Mouse (Mus musculus) liver, embryonic 15.5 days (tissue): ENCODE results near the gene Exoc3l2. TPM values are rescaled to one million over a fixed set of nuclear protein-coding genes. Genes with fewer than 3 reads are reported as not detected.
A peak's percentile ranks its signal among the peaks of the same experiment; 100 is the strongest.

Source experiments
- ATAC-seq: fragments of 200-750 bp; cut with Nextera tagmentation; 2 replicates; pipeline ENCODE4 v1.8.0; 2017; ENCODE audit warnings: moderate number of reproducible peaks, mild to moderate bottlenecking, moderate library complexity; ENCODE audit not compliant: insufficient read depth
- H3K27ac ChIP-seq: fragments of 300-500 bp; sonication (generic); replicated peaks from 2 replicates; pipeline ENCODE4 v1.5.1; 2015; ENCODE audit warnings: mild to moderate bottlenecking, inconsistent platforms
- H3K27me3 ChIP-seq: fragments of 300-500 bp; sonication (generic); 2 replicates; pipeline ENCODE4 v1.6.1; 2015; ENCODE audit warnings: mild to moderate bottlenecking, inconsistent platforms
- H3K36me3 ChIP-seq: fragments of 300-500 bp; sonication (generic); replicated peaks from 2 replicates; pipeline ENCODE4 v1.6.1; 2015; ENCODE audit warnings: moderate library complexity, mild to moderate bottlenecking, inconsistent platforms
- H3K4me1 ChIP-seq: fragments of 300-500 bp; sonication (generic); replicated peaks from 2 replicates; pipeline ENCODE4 v1.6.1; 2015; ENCODE audit warnings: inconsistent platforms
- H3K4me2 ChIP-seq: fragments of 300-500 bp; sonication (generic); 2 replicates; pipeline ENCODE4 v1.6.1; 2015; ENCODE audit warnings: moderate library complexity, mild to moderate bottlenecking, inconsistent platforms
- H3K4me3 ChIP-seq: fragments of 300-500 bp; sonication (generic); replicated peaks from 2 replicates; pipeline ENCODE4 v1.5.1; 2015; ENCODE audit warnings: mild to moderate bottlenecking, inconsistent platforms
- H3K9ac ChIP-seq: fragments of 300-500 bp; sonication (generic); 2 replicates; pipeline ENCODE4 v1.6.1; 2015; ENCODE audit warnings: moderate library complexity, mild to moderate bottlenecking, inconsistent platforms
- H3K9me3 ChIP-seq: fragments of 300-500 bp; sonication (generic); replicated peaks from 2 replicates; pipeline ENCODE4 v1.6.1; 2016; ENCODE audit warnings: inconsistent platforms
- WGBS: fragments of 180-500 bp; shearing (Covaris S2); methylation state at CpG from one replicate; pipeline ENCODE4 v1.1.7; 2015; ENCODE audit warnings: mixed read lengths; ENCODE audit not compliant: insufficient replicate concordance; 5-methylcytosine and 5-hydroxymethylcytosine counted together
- polyA plus RNA-seq: library from polyadenylated mRNA; unstranded; fragments of >200 nt; fragmentation: Nextera tagmentation; extraction: Ambion mirVana; gene quantifications from 2 replicates; pipeline ENCODE4 v1.2.1, GENCODE M21; 2015

Exoc3l2 gene
- polyA plus RNA-seq, 1 experiment from 2014 or later, result 0.85 TPM

- ATAC-seq, result no peak
- Histone ChIP-seq H3K9me3 (no peaks in the 10 kb centered on the region), H3K4me1 (0 out of 2 replicates have a peak, but pooled peaks cover 6% of the 10 kb centered on the region), H3K27me3 (peaks cover 31% of the 10 kb centered on the region), H3K27ac (no peak overlapping the region), H3K4me3 (no peak overlapping the region), H3K9ac (no peak overlapping the region), H3K36me3 (no peaks in the 10 kb centered on the region), H3K4me2 (no peak overlapping the region)
- 71% methylated on average over 31 of the region's 31 CpGs for WGBS
Measured at GRCm38 (mm10) chr7:19489525-19489924, 26.4 kb downstream of the Exoc3l2 start.

- Histone ChIP-seq H3K4me1 (peaks cover 20% of the 10 kb centered on the region), H3K27ac (no peak overlapping the region), H3K36me3 (no peaks in the 10 kb centered on the region), H3K9ac (no peak overlapping the region), H3K27me3 (peaks cover 31% of the 10 kb centered on the region), H3K4me3 (no peak overlapping the region), H3K4me2 (peak overlapping the region; percentile 23; the same call in 1 of the 2 replicates), H3K9me3 (no peaks in the 10 kb centered on the region)
- WGBS, result 20% methylated on average over 26 of the region's 26 CpGs
- ATAC-seq, result no peak
Measured at GRCm38 (mm10) chr7:19491731-19492130, 28.6 kb downstream of the Exoc3l2 start.

GRCm38 (mm10) chr7:19494751-19495474 is 31.8 kb downstream of the Exoc3l2 start:
- Histone ChIP-seq H3K4me1 (peaks cover 26% of the 10 kb centered on the region), H3K27ac (no peak overlapping the region), H3K9me3 (no peaks in the 10 kb centered on the region), H3K27me3 (peaks cover 13% of the 10 kb centered on the region), H3K4me2 (no peak overlapping the region), H3K9ac (no peak overlapping the region), H3K36me3 (no peaks in the 10 kb centered on the region), H3K4me3 (no peak overlapping the region)
- 75% methylated on average over 25 of the region's 25 CpGs for WGBS
- no peak for ATAC-seq

GRCm38 (mm10) chr7:19495521-19496213 is 32.5 kb downstream of the Exoc3l2 start:
- no peaks in the 10 kb centered on the region for H3K9me3 ChIP-seq
- no peak overlapping the region for H3K9ac ChIP-seq
- WGBS, result 59% methylated on average over 20 of the region's 20 CpGs
- peaks cover 31% of the 10 kb centered on the region for H3K4me1 ChIP-seq
- no peaks in the 10 kb centered on the region for H3K36me3 ChIP-seq
- no peak overlapping the region for H3K27ac ChIP-seq
- H3K27me3 ChIP-seq, result peaks cover 12% of the 10 kb centered on the region; the same call in 1 of the 2 replicates
- no peak overlapping the region for H3K4me3 ChIP-seq
- no peak overlapping the region for H3K4me2 ChIP-seq
- ATAC-seq, result peak; percentile 36; the same call in 1 of the 2 replicates

- Histone ChIP-seq H3K4me3 (no peak overlapping the region), H3K4me1 (peaks cover 31% of the 10 kb centered on the region), H3K4me2 (no peak overlapping the region), H3K9ac (no peak overlapping the region), H3K27me3 (peaks cover 12% of the 10 kb centered on the region; the same call in 1 of the 2 replicates), H3K36me3 (no peaks in the 10 kb centered on the region), H3K9me3 (no peaks in the 10 kb centered on the region), H3K27ac (no peak overlapping the region)
- peak; percentile 14; the same call in 1 of the 2 replicates for ATAC-seq
- WGBS, result 56% methylated on average over 5 of the region's 5 CpGs
Measured at GRCm38 (mm10) chr7:19496214-19496555, 33.1 kb downstream of the Exoc3l2 start.

- 61% methylated on average over 4 of the region's 4 CpGs for WGBS
Measured at GRCm38 (mm10) chr7:19498326-19498725, 35.2 kb downstream of the Exoc3l2 start.

GRCm38 (mm10) chr7:19500420-19501363 is 37.6 kb downstream of the Exoc3l2 start:
- no peaks in the 10 kb centered on the region for H3K9me3 ChIP-seq
- peaks cover 22% of the 10 kb centered on the region; the same call in 1 of the 2 replicates for H3K4me1 ChIP-seq
- no peaks in the 10 kb centered on the region for H3K27me3 ChIP-seq
- no peak overlapping the region for H3K27ac ChIP-seq
- H3K9ac ChIP-seq, result no peak overlapping the region
- H3K4me3 ChIP-seq, result no peak overlapping the region
- H3K36me3 ChIP-seq, result no peaks in the 10 kb centered on the region
- no peak for ATAC-seq
- no peak overlapping the region for H3K4me2 ChIP-seq
- WGBS, result 35% methylated on average over 12 of the region's 12 CpGs

More at GRCm38 (mm10) chr7:19498326-19498725, 35.2 kb downstream of the Exoc3l2 start:
- no peak overlapping the region for H3K27ac ChIP-seq
- H3K9me3 ChIP-seq, result no peaks in the 10 kb centered on the region
- no peaks in the 10 kb centered on the region for H3K36me3 ChIP-seq
- no peak overlapping the region for H3K4me3 ChIP-seq
- H3K4me2 ChIP-seq, result no peak overlapping the region
- H3K9ac ChIP-seq, result no peak overlapping the region
- ATAC-seq, result no peak
- no peaks in the 10 kb centered on the region for H3K27me3 ChIP-seq
- peaks cover 25% of the 10 kb centered on the region for H3K4me1 ChIP-seq

GRCm38 (mm10) chr7:19501658-19502057 is 38.5 kb downstream of the Exoc3l2 start:
- Histone ChIP-seq H3K27me3 (no peaks in the 10 kb centered on the region), H3K27ac (no peak overlapping the region), H3K36me3 (no peaks in the 10 kb centered on the region), H3K4me1 (peaks cover 22% of the 10 kb centered on the region), H3K4me2 (no peak overlapping the region), H3K4me3 (no peak overlapping the region), H3K9ac (no peak overlapping the region), H3K9me3 (no peaks in the 10 kb centered on the region)
- ATAC-seq, result no peak
- WGBS, result 74% methylated on average over 4 of the region's 4 CpGs

- Histone ChIP-seq H3K36me3 (no peaks in the 10 kb centered on the region), H3K9ac (no peak overlapping the region), H3K4me3 (no peak overlapping the region), H3K4me2 (no peak overlapping the region), H3K27me3 (0 out of 2 replicates have a peak, but pooled peaks cover 8% of the 10 kb centered on the region), H3K27ac (no peak overlapping the region), H3K9me3 (no peaks in the 10 kb centered on the region), H3K4me1 (peaks cover 36% of the 10 kb centered on the region)
- ATAC-seq, result no peak
- WGBS, result 29% methylated on average over 5 of the region's 5 CpGs
Measured at GRCm38 (mm10) chr7:19503481-19504068, 40.4 kb downstream of the Exoc3l2 start.

GRCm38 (mm10) chr7:19506326-19506725 is 43.2 kb downstream of the Exoc3l2 start:
- Histone ChIP-seq H3K4me1 (peaks cover 39% of the 10 kb centered on the region), H3K4me2 (peak overlapping the region; percentile 93), H3K9ac (no peak overlapping the region), H3K27me3 (0 out of 2 replicates have a peak, but pooled peaks cover 8% of the 10 kb centered on the region), H3K36me3 (no peaks in the 10 kb centered on the region), H3K9me3 (no peaks in the 10 kb centered on the region), H3K4me3 (0 out of 2 replicates have a peak overlapping the region, but pooled peaks have one; percentile 93), H3K27ac (no peak overlapping the region)
- 19% methylated on average over 6 of the region's 6 CpGs for WGBS
- ATAC-seq, result no peak
